Mouse (Mus musculus) embryonic facial prominence, embryonic 15.5 days (tissue): ENCODE data around the gene Nrap. TPM values are rescaled to one million over a fixed set of nuclear protein-coding genes. Genes with fewer than 3 reads are reported as not detected.

Experiments used
- ATAC-seq: fragments of 200-750 bp; cut with Nextera tagmentation; 2 replicates; pipeline ENCODE4 v1.8.0; 2017; ENCODE audit warnings: low read depth, moderate TSS enrichment; ENCODE audit not compliant: insufficient number of reproducible peaks, low FRiP score, low TSS enrichment
- H3K27ac ChIP-seq: fragments of 300-500 bp; sonication (generic); replicated peaks from 2 replicates; pipeline ENCODE4 v1.5.1; 2015; ENCODE audit warnings: mild to moderate bottlenecking, inconsistent platforms
- H3K27me3 ChIP-seq: fragments of 300-500 bp; sonication (generic); 2 replicates; pipeline ENCODE4 v1.6.1; 2015; ENCODE audit warnings: inconsistent platforms
- H3K36me3 ChIP-seq: fragments of 300-500 bp; sonication (generic); 2 replicates; pipeline ENCODE4 v1.6.1; 2015; ENCODE audit warnings: mild to moderate bottlenecking, inconsistent platforms
- H3K4me1 ChIP-seq: fragments of 300-500 bp; sonication (generic); 2 replicates; pipeline ENCODE4 v1.6.1; 2015; ENCODE audit warnings: inconsistent platforms
- H3K4me2 ChIP-seq: fragments of 300-500 bp; sonication (generic); replicated peaks from 2 replicates; pipeline ENCODE4 v1.6.1; 2015; ENCODE audit warnings: mild to moderate bottlenecking, inconsistent platforms
- H3K4me3 ChIP-seq: fragments of 300-500 bp; sonication (generic); replicated peaks from 2 replicates; pipeline ENCODE4 v1.5.1; 2015; ENCODE audit warnings: mild to moderate bottlenecking, inconsistent platforms
- H3K9ac ChIP-seq: fragments of 300-500 bp; sonication (generic); 2 replicates; pipeline ENCODE4 v1.6.1; 2015; ENCODE audit warnings: inconsistent platforms
- H3K9me3 ChIP-seq: fragments of 300-500 bp; sonication (generic); replicated peaks from 2 replicates; pipeline ENCODE4 v1.6.1; 2016; ENCODE audit warnings: inconsistent platforms
- WGBS: fragments of 180-500 bp; shearing (Covaris S2); methylation state at CpG from one replicate; pipeline ENCODE4 v1.1.7; 2015; 5-methylcytosine and 5-hydroxymethylcytosine counted together
- polyA plus RNA-seq: library from polyadenylated mRNA; unstranded; fragments of >200 nt; fragmentation: Nextera tagmentation; extraction: Ambion mirVana; gene quantifications from 2 replicates; pipeline ENCODE4 v1.2.1, GENCODE M21; 2015

Nrap gene
- polyA plus RNA-seq, 1 experiment from 2014 or later: 3.3 TPM

GRCm38 (mm10) chr19:56380341-56380740, 9.5 kb downstream of the Nrap start:
- ATAC-seq: no peak
- no peak overlapping the region for H3K4me3 ChIP-seq
- no peak overlapping the region for H3K9ac ChIP-seq
- H3K27me3 ChIP-seq: no peaks in the 10 kb centered on the region
- no peaks in the 10 kb centered on the region for H3K4me1 ChIP-seq
- H3K9me3 ChIP-seq: no peaks in the 10 kb centered on the region
- no peak overlapping the region for H3K27ac ChIP-seq
- H3K36me3 ChIP-seq: no peaks in the 10 kb centered on the region
- 79% methylated on average over 7 of the region's 7 CpGs for WGBS
- H3K4me2 ChIP-seq: no peak overlapping the region

- H3K4me1 ChIP-seq: no peaks in the 10 kb centered on the region
- H3K27me3 ChIP-seq: no peaks in the 10 kb centered on the region
- no peaks in the 10 kb centered on the region for H3K36me3 ChIP-seq
- H3K4me3 ChIP-seq: no peak overlapping the region
- no peak overlapping the region for H3K27ac ChIP-seq
- H3K9ac ChIP-seq: no peak overlapping the region
- ATAC-seq: no peak
- H3K9me3 ChIP-seq: no peaks in the 10 kb centered on the region
- 83% methylated on average over 13 of the region's 13 CpGs for WGBS
- H3K4me2 ChIP-seq: no peak overlapping the region
These were observed 11.2 kb downstream of the Nrap start for GRCm38 (mm10) chr19:56378554-56379172.

GRCm38 (mm10) chr19:56378007-56378406, 11.8 kb downstream of the Nrap start:
- H3K4me3 ChIP-seq: no peak overlapping the region
- no peaks in the 10 kb centered on the region for H3K4me1 ChIP-seq
- WGBS: 78% methylated on average over 5 of the region's 5 CpGs
- no peak overlapping the region for H3K9ac ChIP-seq
- no peaks in the 10 kb centered on the region for H3K27me3 ChIP-seq
- no peak overlapping the region for H3K4me2 ChIP-seq
- no peaks in the 10 kb centered on the region for H3K36me3 ChIP-seq
- no peaks in the 10 kb centered on the region for H3K9me3 ChIP-seq
- no peak for ATAC-seq
- H3K27ac ChIP-seq: no peak overlapping the region

GRCm38 (mm10) chr19:56374011-56374410, 15.8 kb downstream of the Nrap start:
- Histone ChIP-seq H3K4me3 (no peak overlapping the region), H3K4me2 (no peak overlapping the region), H3K27me3 (no peaks in the 10 kb centered on the region), H3K4me1 (0 out of 2 replicates have a peak, but pooled peaks cover 2% of the 10 kb centered on the region), H3K27ac (no peak overlapping the region), H3K9me3 (no peaks in the 10 kb centered on the region), H3K36me3 (no peaks in the 10 kb centered on the region), H3K9ac (no peak overlapping the region)
- WGBS: 47% methylated on average over 10 of the region's 10 CpGs
- ATAC-seq: peak; percentile 19; the same call in 1 of the 2 replicates

- H3K36me3 ChIP-seq: no peaks in the 10 kb centered on the region
- no peak overlapping the region for H3K4me3 ChIP-seq
- no peaks in the 10 kb centered on the region for H3K27me3 ChIP-seq
- 79% methylated on average over 5 of the region's 5 CpGs for WGBS
- no peak overlapping the region for H3K4me2 ChIP-seq
- H3K9ac ChIP-seq: no peak overlapping the region
- no peak overlapping the region for H3K27ac ChIP-seq
- no peak for ATAC-seq
- 0 out of 2 replicates have a peak, but pooled peaks cover 2% of the 10 kb centered on the region for H3K4me1 ChIP-seq
- no peaks in the 10 kb centered on the region for H3K9me3 ChIP-seq
These were observed 16.6 kb downstream of the Nrap start for GRCm38 (mm10) chr19:56373246-56373645.

GRCm38 (mm10) chr19:56372226-56372625, 17.6 kb downstream of the Nrap start:
- H3K27ac ChIP-seq: no peak overlapping the region
- no peak for ATAC-seq
- H3K4me3 ChIP-seq: no peak overlapping the region
- H3K4me1 ChIP-seq: 0 out of 2 replicates have a peak, but pooled peaks cover 2% of the 10 kb centered on the region
- H3K9ac ChIP-seq: no peak overlapping the region
- WGBS: 44% methylated on average over 7 of the region's 7 CpGs
- H3K4me2 ChIP-seq: no peak overlapping the region
- no peaks in the 10 kb centered on the region for H3K36me3 ChIP-seq
- H3K9me3 ChIP-seq: no peaks in the 10 kb centered on the region
- H3K27me3 ChIP-seq: no peaks in the 10 kb centered on the region

- Histone ChIP-seq H3K27ac (no peak overlapping the region), H3K9ac (no peak overlapping the region), H3K4me1 (0 out of 2 replicates have a peak, but pooled peaks cover 2% of the 10 kb centered on the region), H3K4me3 (no peak overlapping the region), H3K36me3 (no peaks in the 10 kb centered on the region), H3K4me2 (no peak overlapping the region), H3K9me3 (no peaks in the 10 kb centered on the region), H3K27me3 (no peaks in the 10 kb centered on the region)
- 91% methylated on average over 6 of the region's 6 CpGs for WGBS
- ATAC-seq: no peak
These were observed 19.3 kb downstream of the Nrap start for GRCm38 (mm10) chr19:56370389-56371150.

- Histone ChIP-seq H3K4me2 (no peak overlapping the region), H3K9ac (no peak overlapping the region), H3K4me1 (0 out of 2 replicates have a peak, but pooled peaks cover 2% of the 10 kb centered on the region), H3K27ac (no peak overlapping the region), H3K4me3 (no peak overlapping the region), H3K27me3 (no peaks in the 10 kb centered on the region), H3K36me3 (no peaks in the 10 kb centered on the region), H3K9me3 (no peaks in the 10 kb centered on the region)
- no peak for ATAC-seq
- 76% methylated on average over 7 of the region's 7 CpGs for WGBS
These were observed 20.9 kb downstream of the Nrap start for GRCm38 (mm10) chr19:56368912-56369311.

- 0 out of 2 replicates have a peak, but pooled peaks cover 2% of the 10 kb centered on the region for H3K4me1 ChIP-seq
- no peak overlapping the region for H3K4me3 ChIP-seq
- H3K27ac ChIP-seq: no peak overlapping the region
- H3K36me3 ChIP-seq: no peaks in the 10 kb centered on the region
- no peak overlapping the region for H3K4me2 ChIP-seq
- WGBS: 60% methylated on average over 7 of the region's 7 CpGs
- no peaks in the 10 kb centered on the region for H3K9me3 ChIP-seq
- H3K27me3 ChIP-seq: no peaks in the 10 kb centered on the region
- ATAC-seq: no peak
- H3K9ac ChIP-seq: no peak overlapping the region
These were observed 22.1 kb downstream of the Nrap start for GRCm38 (mm10) chr19:56367778-56368177.

GRCm38 (mm10) chr19:56366625-56367024, 23.2 kb downstream of the Nrap start:
- WGBS: 71% methylated on average over 9 of the region's 9 CpGs
- no peaks in the 10 kb centered on the region for H3K4me1 ChIP-seq
- no peaks in the 10 kb centered on the region for H3K9me3 ChIP-seq
- no peaks in the 10 kb centered on the region for H3K36me3 ChIP-seq
- ATAC-seq: no peak
- no peak overlapping the region for H3K27ac ChIP-seq
- no peak overlapping the region for H3K9ac ChIP-seq
- no peak overlapping the region for H3K4me2 ChIP-seq
- no peak overlapping the region for H3K4me3 ChIP-seq
- H3K27me3 ChIP-seq: no peaks in the 10 kb centered on the region

- H3K9me3 ChIP-seq: no peaks in the 10 kb centered on the region
- H3K4me1 ChIP-seq: no peaks in the 10 kb centered on the region
- no peak overlapping the region for H3K9ac ChIP-seq
- ATAC-seq: no peak
- no peak overlapping the region for H3K27ac ChIP-seq
- H3K4me2 ChIP-seq: no peak overlapping the region
- H3K36me3 ChIP-seq: no peaks in the 10 kb centered on the region
- H3K27me3 ChIP-seq: no peaks in the 10 kb centered on the region
- 67% methylated on average over 11 of the region's 11 CpGs for WGBS
- no peak overlapping the region for H3K4me3 ChIP-seq
These were observed 23.7 kb downstream of the Nrap start for GRCm38 (mm10) chr19:56366168-56366567.
